Mouse (Mus musculus) limb, embryonic 15.5 days (tissue): ENCODE measurements at regions not wholly inside any gene's neighbourhood (a gene's known extent, or its start where the extent isn't known, plus 50 kb on each side); places are given as distances from the start of the nearest gene placed in this dataset.
"Not testable (repeated sequence)": the region's sequence is repeated elsewhere in the genome, so short reads cannot be mapped to it uniquely, and the experiment has no call there.

Source experiments
- ATAC-seq: fragments of 200-750 bp; cut with Nextera tagmentation; 2 replicates; pipeline ENCODE4 v1.8.0; 2017; ENCODE audit warnings: low read depth, moderate TSS enrichment; ENCODE audit not compliant: insufficient number of reproducible peaks, low FRiP score, low TSS enrichment
- H3K27ac ChIP-seq: fragments of 300-500 bp; sonication (generic); 2 replicates; pipeline ENCODE4 v1.5.1; 2015; ENCODE audit warnings: moderate library complexity, mild to moderate bottlenecking, inconsistent platforms
- H3K27me3 ChIP-seq: fragments of 300-500 bp; sonication (generic); 2 replicates; pipeline ENCODE4 v1.6.1; 2015; ENCODE audit warnings: inconsistent platforms
- H3K36me3 ChIP-seq: fragments of 300-500 bp; sonication (generic); 2 replicates; pipeline ENCODE4 v1.6.1; 2015; ENCODE audit warnings: inconsistent platforms
- H3K4me1 ChIP-seq: fragments of 300-500 bp; sonication (generic); 2 replicates; pipeline ENCODE4 v1.6.1; 2015; ENCODE audit warnings: inconsistent platforms
- H3K4me2 ChIP-seq: fragments of 300-500 bp; sonication (generic); 2 replicates; pipeline ENCODE4 v1.6.1; 2015; ENCODE audit warnings: mild to moderate bottlenecking, inconsistent platforms
- H3K4me3 ChIP-seq: fragments of 300-500 bp; sonication (generic); 2 replicates; pipeline ENCODE4 v1.5.1; 2015; ENCODE audit warnings: mild to moderate bottlenecking, inconsistent platforms
- H3K9ac ChIP-seq: fragments of 300-500 bp; sonication (generic); 2 replicates; pipeline ENCODE4 v1.6.1; 2015; ENCODE audit warnings: inconsistent platforms
- H3K9me3 ChIP-seq: fragments of 300-500 bp; sonication (generic); 2 replicates; pipeline ENCODE4 v1.6.1; 2016; ENCODE audit warnings: inconsistent platforms
- WGBS: fragments of 180-500 bp; shearing (Covaris S2); methylation state at CpG from one replicate; pipeline ENCODE4 v1.1.7; 2015; 5-methylcytosine and 5-hydroxymethylcytosine counted together

DNA sequence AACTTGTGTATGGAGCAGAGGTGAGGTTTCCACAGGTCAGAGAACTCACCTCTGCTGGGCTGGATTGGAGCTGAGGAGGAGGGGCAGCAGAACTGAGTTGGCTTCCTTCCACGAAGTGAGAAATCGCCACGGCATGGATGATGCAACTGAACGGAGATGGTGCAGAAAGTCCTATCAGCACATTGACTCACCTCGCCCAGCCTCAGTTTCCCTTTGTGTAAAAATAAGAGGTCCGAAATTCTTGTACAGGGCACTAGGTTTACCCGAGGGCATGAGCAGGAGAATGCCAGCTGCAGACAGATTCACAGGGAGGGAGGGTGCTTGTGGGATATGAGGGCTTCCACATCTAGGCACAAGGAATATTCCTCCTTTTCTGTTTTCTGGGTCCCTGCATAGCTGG is 117.9 kb upstream of the Klf4 start:
- no peak for ATAC-seq
- H3K27ac ChIP-seq = peak overlapping the region; percentile 97
- H3K9ac ChIP-seq = no peak overlapping the region
- H3K4me2 ChIP-seq = 0 out of 2 replicates have a peak overlapping the region, but pooled peaks have one; percentile 62
- H3K4me1 ChIP-seq = peaks cover 59% of the 10 kb centered on the region
- no peaks in the 10 kb centered on the region for H3K36me3 ChIP-seq
- H3K4me3 ChIP-seq = no peak overlapping the region
- H3K27me3 ChIP-seq = no peaks in the 10 kb centered on the region
- 48% methylated on average over 7 of the region's 7 CpGs for WGBS
- H3K9me3 ChIP-seq = no peaks in the 10 kb centered on the region

- no peak overlapping the region for H3K4me2 ChIP-seq
- peaks cover 64% of the 10 kb centered on the region for H3K4me1 ChIP-seq
- 46% methylated on average over 7 of the region's 7 CpGs for WGBS
- no peak overlapping the region for H3K4me3 ChIP-seq
- ATAC-seq = no peak
- no peaks in the 10 kb centered on the region for H3K27me3 ChIP-seq
- H3K9ac ChIP-seq = no peak overlapping the region
- H3K36me3 ChIP-seq = no peaks in the 10 kb centered on the region
- H3K9me3 ChIP-seq = no peaks in the 10 kb centered on the region
- peak overlapping the region; percentile 64 for H3K27ac ChIP-seq
These were observed 116.1 kb upstream of the Klf4 start for GRCm38 (mm10) chr4:55648376-55648775.

DNA sequence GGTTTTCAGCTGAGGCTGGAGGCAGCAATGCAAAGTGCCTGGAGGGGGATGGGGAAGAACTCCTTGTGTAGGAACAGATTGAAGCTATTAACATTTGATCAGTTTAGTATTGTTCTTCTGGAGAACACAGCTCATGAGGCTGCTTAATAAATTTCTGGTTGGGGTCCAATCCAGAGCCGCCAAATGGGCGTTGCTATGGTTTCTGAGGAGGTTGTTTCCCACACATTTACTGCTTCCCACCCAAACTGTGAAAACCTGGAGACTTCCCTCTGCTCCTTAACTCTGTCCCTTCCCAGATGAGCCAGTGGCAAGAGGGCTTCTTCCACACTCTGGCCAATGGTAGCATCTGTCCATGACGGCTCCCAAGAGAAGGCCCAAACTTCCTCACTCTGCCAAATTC is 113.2 kb upstream of the Klf4 start:
- no peaks in the 10 kb centered on the region for H3K36me3 ChIP-seq
- no peaks in the 10 kb centered on the region for H3K9me3 ChIP-seq
- ATAC-seq = peak; percentile 82; the same call in 1 of the 2 replicates
- no peak overlapping the region for H3K4me2 ChIP-seq
- H3K27me3 ChIP-seq = no peaks in the 10 kb centered on the region
- H3K4me3 ChIP-seq = no peak overlapping the region
- H3K27ac ChIP-seq = peak overlapping the region; percentile 69
- peaks cover 45% of the 10 kb centered on the region for H3K4me1 ChIP-seq
- 47% methylated on average over 3 of the region's 3 CpGs for WGBS
- no peak overlapping the region for H3K9ac ChIP-seq

- Histone ChIP-seq H3K4me3 (no peak overlapping the region), H3K4me1 (peaks cover 42% of the 10 kb centered on the region), H3K9me3 (no peaks in the 10 kb centered on the region), H3K4me2 (no peak overlapping the region), H3K9ac (no peak overlapping the region), H3K27ac (peak overlapping the region; percentile 69), H3K27me3 (no peaks in the 10 kb centered on the region), H3K36me3 (no peaks in the 10 kb centered on the region)
- WGBS = 24% methylated on average over 2 of the region's 2 CpGs
- ATAC-seq = no peak; the same call in 1 of the 2 replicates
These were observed 112.6 kb upstream of the Klf4 start for GRCm38 (mm10) chr4:55644895-55645294.

- H3K9me3 ChIP-seq = no peaks in the 10 kb centered on the region
- no peak overlapping the region for H3K4me2 ChIP-seq
- WGBS = 61% methylated on average over 7 of the region's 7 CpGs
- H3K9ac ChIP-seq = no peak overlapping the region
- no peak overlapping the region for H3K4me3 ChIP-seq
- ATAC-seq = no peak
- no peaks in the 10 kb centered on the region for H3K27me3 ChIP-seq
- H3K36me3 ChIP-seq = no peaks in the 10 kb centered on the region
- H3K4me1 ChIP-seq = 0 out of 2 replicates have a peak, but pooled peaks cover 3% of the 10 kb centered on the region
- no peak overlapping the region for H3K27ac ChIP-seq
These were observed 102.8 kb upstream of the Klf4 start for GRCm38 (mm10) chr4:55634946-55635511.

- 83% methylated on average over 1 of the region's 1 CpGs for WGBS
- no peak for ATAC-seq
These were observed 98.9 kb upstream of the Klf4 start for GRCm38 (mm10) chr4:55631157-55631556.

DNA sequence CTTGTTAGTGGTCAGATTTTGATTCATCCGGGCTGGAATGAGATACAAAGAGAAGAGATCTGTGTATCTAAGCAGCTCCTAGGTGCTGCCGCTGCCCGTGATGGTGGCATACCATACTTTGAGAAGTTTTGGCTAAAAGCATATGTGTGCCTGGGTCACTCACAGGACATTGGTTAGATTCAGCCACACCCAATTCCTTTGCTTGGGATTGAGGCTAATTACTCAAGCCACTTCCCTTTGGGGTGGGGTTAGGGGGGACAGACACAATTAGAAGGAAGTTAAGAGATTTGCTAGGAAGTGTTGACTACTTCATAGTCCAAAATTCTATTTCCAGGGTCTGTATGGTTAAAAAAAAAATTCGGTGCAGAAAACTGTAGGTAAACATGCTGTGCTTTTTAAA is 97.9 kb upstream of the Klf4 start:
- H3K9me3 ChIP-seq, H3K9ac ChIP-seq, H3K36me3 ChIP-seq, H3K4me1 ChIP-seq, H3K4me3 ChIP-seq, H3K27me3 ChIP-seq, ATAC-seq, H3K4me2 ChIP-seq, H3K27ac ChIP-seq: not testable (repeated sequence)
- 72% methylated on average over 4 of the region's 4 CpGs for WGBS

More at GRCm38 (mm10) chr4:55631157-55631556, 98.9 kb upstream of the Klf4 start:
- H3K27me3 ChIP-seq = 0 out of 2 replicates have a peak, but pooled peaks cover 3% of the 10 kb centered on the region
- no peak overlapping the region for H3K4me3 ChIP-seq
- H3K27ac ChIP-seq = no peak overlapping the region
- no peaks in the 10 kb centered on the region for H3K9me3 ChIP-seq
- no peak overlapping the region for H3K4me2 ChIP-seq
- no peaks in the 10 kb centered on the region for H3K4me1 ChIP-seq
- no peak overlapping the region for H3K9ac ChIP-seq
- no peaks in the 10 kb centered on the region for H3K36me3 ChIP-seq

GRCm38 (mm10) chr4:55624779-55625178 is 92.5 kb upstream of the Klf4 start:
- H3K4me3 ChIP-seq = no peak overlapping the region
- 77% methylated on average over 9 of the region's 9 CpGs for WGBS

DNA sequence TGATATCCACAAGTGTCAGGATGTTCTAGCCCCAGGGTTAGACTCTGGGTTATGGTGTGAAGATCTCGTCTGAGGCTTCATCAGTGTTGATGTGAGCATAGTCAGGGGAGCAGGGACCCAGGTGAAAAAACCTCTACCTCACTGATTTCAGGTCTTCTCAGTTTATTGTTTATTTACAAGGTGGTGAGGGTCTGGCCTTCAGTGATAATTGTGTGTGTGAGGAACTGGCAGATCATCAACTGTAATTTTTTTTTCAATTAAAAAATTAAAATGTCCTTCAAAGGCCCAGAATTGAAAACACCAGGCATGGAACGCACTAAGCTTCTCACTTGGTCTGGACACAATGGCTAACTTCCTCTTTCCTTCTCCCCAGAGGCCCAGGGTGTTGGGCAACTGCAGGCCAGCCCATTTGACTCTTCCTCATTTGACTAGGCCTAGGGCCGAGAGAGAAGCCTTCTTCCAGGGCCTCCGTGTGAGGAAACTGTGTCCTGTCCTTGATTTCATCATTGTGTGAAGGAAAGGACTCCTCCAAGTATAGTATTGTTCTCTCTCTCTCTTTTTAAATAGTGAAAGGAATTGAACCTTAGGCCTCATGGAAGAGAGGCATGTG is 91.0 kb upstream of the Klf4 start:
- Histone ChIP-seq H3K9ac (no peak overlapping the region), H3K9me3 (no peaks in the 10 kb centered on the region), H3K4me3 (no peak overlapping the region), H3K4me2 (no peak overlapping the region), H3K4me1 (no peaks in the 10 kb centered on the region), H3K27ac (no peak overlapping the region), H3K27me3 (0 out of 2 replicates have a peak, but pooled peaks cover 4% of the 10 kb centered on the region), H3K36me3 (no peaks in the 10 kb centered on the region)
- ATAC-seq = no peak
- WGBS = 74% methylated on average over 4 of the region's 4 CpGs

More at GRCm38 (mm10) chr4:55624779-55625178, 92.5 kb upstream of the Klf4 start:
- no peak overlapping the region for H3K4me2 ChIP-seq
- no peak for ATAC-seq
- H3K9ac ChIP-seq = no peak overlapping the region
- no peaks in the 10 kb centered on the region for H3K9me3 ChIP-seq
- H3K4me1 ChIP-seq = no peaks in the 10 kb centered on the region
- no peak overlapping the region for H3K27ac ChIP-seq
- H3K27me3 ChIP-seq = 0 out of 2 replicates have a peak, but pooled peaks cover 4% of the 10 kb centered on the region
- no peaks in the 10 kb centered on the region for H3K36me3 ChIP-seq

DNA sequence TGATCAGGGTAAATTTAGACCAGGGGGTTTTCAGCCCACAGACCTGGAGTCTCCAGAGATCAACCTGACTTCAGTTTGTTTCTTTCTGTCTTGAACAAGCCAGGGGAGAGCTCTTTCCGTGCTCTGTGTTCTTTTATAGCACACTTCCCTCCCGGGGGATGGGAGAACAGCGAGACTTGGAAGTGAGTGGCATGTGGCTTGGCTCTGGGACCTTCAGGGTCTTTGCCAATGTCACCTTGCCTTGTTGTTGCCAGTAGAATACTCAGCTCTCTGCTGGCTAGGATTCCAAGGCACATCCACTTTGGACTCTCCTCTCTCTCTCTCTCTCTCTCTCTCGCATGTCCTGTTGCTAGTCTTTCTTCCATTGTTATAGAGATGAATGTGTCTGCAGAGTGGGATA is 90.4 kb upstream of the Klf4 start:
- Histone ChIP-seq H3K4me2 (no peak overlapping the region), H3K27me3 (0 out of 2 replicates have a peak, but pooled peaks cover 4% of the 10 kb centered on the region), H3K36me3 (no peaks in the 10 kb centered on the region), H3K4me3 (no peak overlapping the region), H3K9me3 (no peaks in the 10 kb centered on the region), H3K9ac (no peak overlapping the region), H3K4me1 (no peaks in the 10 kb centered on the region), H3K27ac (no peak overlapping the region)
- no peak for ATAC-seq
- WGBS = 66% methylated on average over 4 of the region's 4 CpGs

- Histone ChIP-seq H3K9ac (no peak overlapping the region), H3K4me2 (no peak overlapping the region), H3K9me3 (no peaks in the 10 kb centered on the region), H3K4me1 (0 out of 2 replicates have a peak, but pooled peaks cover 2% of the 10 kb centered on the region), H3K27me3 (no peaks in the 10 kb centered on the region), H3K4me3 (no peak overlapping the region), H3K27ac (no peak overlapping the region), H3K36me3 (no peaks in the 10 kb centered on the region)
- no peak for ATAC-seq
- 77% methylated on average over 3 of the region's 3 CpGs for WGBS
These were observed 87.6 kb upstream of the Klf4 start for GRCm38 (mm10) chr4:55619891-55620290.

DNA sequence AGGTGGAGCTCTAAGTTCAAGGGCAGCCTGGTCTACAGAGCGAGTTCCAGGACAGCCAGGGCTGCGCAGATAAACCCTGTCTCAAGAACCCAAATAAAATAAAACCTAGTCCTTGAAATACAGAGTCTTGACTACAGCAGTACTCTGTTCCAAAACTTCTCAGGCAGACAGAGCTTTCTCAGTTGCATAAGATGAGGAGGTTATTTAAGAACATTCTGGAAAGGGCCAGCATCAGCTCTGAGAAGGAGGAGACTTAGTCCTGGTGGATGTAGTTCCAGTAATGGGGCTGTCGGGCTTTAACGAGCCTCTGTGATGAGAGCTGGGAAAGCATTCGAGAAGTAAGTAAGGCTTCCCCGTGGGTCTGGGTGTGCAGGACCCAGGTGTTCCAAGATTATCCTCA is 83.5 kb upstream of the Klf4 start:
- H3K4me3 ChIP-seq = no peak overlapping the region
- no peak overlapping the region for H3K27ac ChIP-seq
- H3K4me1 ChIP-seq = 0 out of 2 replicates have a peak, but pooled peaks cover 2% of the 10 kb centered on the region
- no peaks in the 10 kb centered on the region for H3K36me3 ChIP-seq
- H3K9ac ChIP-seq = no peak overlapping the region
- no peaks in the 10 kb centered on the region for H3K27me3 ChIP-seq
- H3K9me3 ChIP-seq = no peaks in the 10 kb centered on the region
- 50% methylated on average over 6 of the region's 6 CpGs for WGBS
- no peak overlapping the region for H3K4me2 ChIP-seq
- no peak for ATAC-seq
